Mouse (Mus musculus) lung, embryonic 16.5 days (tissue): Measurements from ENCODE around the gene Mrps22. TPM values are rescaled to one million over a fixed set of nuclear protein-coding genes. Genes with fewer than 3 reads are reported as not detected.

Experiments
- ATAC-seq: fragments of 200-750 bp; cut with Nextera tagmentation; 2 replicates; pipeline ENCODE4 v1.8.0; 2017; ENCODE audit warnings: low read depth, mild to moderate bottlenecking, moderate library complexity
- H3K27ac ChIP-seq: fragments of 300-500 bp; sonication (generic); 2 replicates; pipeline ENCODE4 v1.5.1; 2014; ENCODE audit warnings: mild to moderate bottlenecking, control low read depth, low read length
- H3K27me3 ChIP-seq: fragments of 300-500 bp; sonication (generic); 2 replicates; pipeline ENCODE4 v1.6.1; 2014; ENCODE audit warnings: low read depth, low read length, mixed read lengths; ENCODE audit not compliant: control insufficient read depth, insufficient read depth
- H3K36me3 ChIP-seq: fragments of 300-500 bp; sonication (generic); 2 replicates; pipeline ENCODE4 v1.6.1; 2014; ENCODE audit warnings: low read length; ENCODE audit not compliant: control insufficient read depth, insufficient read depth
- H3K4me1 ChIP-seq: fragments of 300-500 bp; sonication (generic); replicated peaks from 2 replicates; pipeline ENCODE4 v1.6.1; 2014; ENCODE audit warnings: low read length, mixed read lengths; ENCODE audit not compliant: control insufficient read depth, insufficient read depth
- H3K4me2 ChIP-seq: fragments of 300-500 bp; sonication (generic); 2 replicates; pipeline ENCODE4 v1.6.1; 2014; ENCODE audit warnings: low read depth, low read length, control low read depth
- H3K4me3 ChIP-seq: fragments of 300-500 bp; sonication (generic); 2 replicates; pipeline ENCODE4 v1.5.1; 2014; ENCODE audit warnings: mild to moderate bottlenecking, low read length, control low read depth
- H3K9ac ChIP-seq: fragments of 300-500 bp; sonication (generic); 2 replicates; pipeline ENCODE4 v1.6.1; 2014; ENCODE audit warnings: low read length, control low read depth
- H3K9me3 ChIP-seq: fragments of 300-500 bp; sonication (generic); 2 replicates; pipeline ENCODE4 v1.6.1; 2016; ENCODE audit warnings: low read length; ENCODE audit not compliant: control insufficient read depth
- WGBS: fragments of 180-500 bp; shearing (Covaris S2); extraction: QIAGEN DNeasy Blood & Tissue Kit; methylation state at CpG from one replicate; pipeline ENCODE4 v1.1.7; 2014; 5-methylcytosine and 5-hydroxymethylcytosine counted together
- polyA plus RNA-seq: library from polyadenylated mRNA; unstranded; fragments of >200 nt; fragmentation: Nextera tagmentation; extraction: Ambion mirVana; gene quantifications from 2 replicates; pipeline ENCODE4 v1.2.1, GENCODE M21; 2015

Gene Mrps22
- polyA plus RNA-seq: 46.2 and 51.5 TPM in 2 replicates

GRCm38 (mm10) chr9:98601156-98601836, at the start of gene Mrps22:
TSS of gene Mrps22 (minus strand) at chr9:98601660.
- H3K9me3 ChIP-seq: no peaks in the 10 kb centered on the region
- peak within 1 kb of the TSS; percentile 93 for H3K4me2 ChIP-seq
- peak within 1 kb of the TSS; percentile 86 for H3K9ac ChIP-seq
- peak; percentile 97 for ATAC-seq
- peaks cover 7% of the 10 kb centered on the region; the same call in 1 of the 2 replicates for H3K4me1 ChIP-seq
- no peaks in the 10 kb centered on the region for H3K27me3 ChIP-seq
- peak within 1 kb of the TSS; percentile 84 for H3K4me3 ChIP-seq
- no peak within 1 kb of the TSS for H3K27ac ChIP-seq
- WGBS: under 1% methylated on average over 44 of the region's 44 CpGs
- H3K36me3 ChIP-seq: peaks cover 10% of the 10 kb centered on the region; the same call in 1 of the 2 replicates

GRCm38 (mm10) chr9:98650547-98650946, 49.1 kb upstream of the Mrps22 start:
- H3K4me3 ChIP-seq: no peak overlapping the region
- H3K4me1 ChIP-seq: no peaks in the 10 kb centered on the region; the same call in 1 of the 2 replicates
- no peak overlapping the region for H3K27ac ChIP-seq
- H3K36me3 ChIP-seq: no peaks in the 10 kb centered on the region
- no peak for ATAC-seq
- no peak overlapping the region for H3K9ac ChIP-seq
- H3K27me3 ChIP-seq: no peaks in the 10 kb centered on the region
- 69% methylated on average over 8 of the region's 8 CpGs for WGBS
- H3K9me3 ChIP-seq: no peaks in the 10 kb centered on the region
- H3K4me2 ChIP-seq: no peak overlapping the region

GRCm38 (mm10) chr9:98647418-98647817, 46.0 kb upstream of the Mrps22 start:
- no peaks in the 10 kb centered on the region for H3K27me3 ChIP-seq
- peak; percentile 90 for ATAC-seq
- no peak overlapping the region for H3K4me2 ChIP-seq
- no peaks in the 10 kb centered on the region; the same call in 1 of the 2 replicates for H3K4me1 ChIP-seq
- H3K9me3 ChIP-seq: no peaks in the 10 kb centered on the region
- H3K36me3 ChIP-seq: no peaks in the 10 kb centered on the region
- no peak overlapping the region for H3K4me3 ChIP-seq
- 46% methylated on average over 12 of the region's 12 CpGs for WGBS
- H3K27ac ChIP-seq: no peak overlapping the region
- H3K9ac ChIP-seq: no peak overlapping the region

GRCm38 (mm10) chr9:98645750-98646149, 44.3 kb upstream of the Mrps22 start:
- H3K4me3 ChIP-seq: no peak overlapping the region
- no peak overlapping the region for H3K27ac ChIP-seq
- H3K4me2 ChIP-seq: no peak overlapping the region
- H3K9me3 ChIP-seq: no peaks in the 10 kb centered on the region
- no peaks in the 10 kb centered on the region; the same call in 1 of the 2 replicates for H3K4me1 ChIP-seq
- no peaks in the 10 kb centered on the region for H3K27me3 ChIP-seq
- H3K9ac ChIP-seq: no peak overlapping the region
- no peaks in the 10 kb centered on the region for H3K36me3 ChIP-seq
- 22% methylated on average over 4 of the region's 4 CpGs for WGBS
- peak; percentile 64 for ATAC-seq

- Histone ChIP-seq H3K4me3 (no peak overlapping the region), H3K27ac (no peak overlapping the region)
- 61% methylated on average over 6 of the region's 6 CpGs for WGBS
Observed at GRCm38 (mm10) chr9:98642126-98642525, 40.7 kb upstream of the Mrps22 start.

GRCm38 (mm10) chr9:98633287-98634162, 32.1 kb upstream of the Mrps22 start:
- Histone ChIP-seq H3K9ac (no peak overlapping the region), H3K9me3 (no peaks in the 10 kb centered on the region), H3K4me1 (no peaks in the 10 kb centered on the region), H3K36me3 (no peaks in the 10 kb centered on the region), H3K27me3 (no peaks in the 10 kb centered on the region), H3K27ac (no peak overlapping the region), H3K4me2 (no peak overlapping the region), H3K4me3 (no peak overlapping the region)
- WGBS: 58% methylated on average over 13 of the region's 13 CpGs
- ATAC-seq: no peak

More at GRCm38 (mm10) chr9:98642126-98642525, 40.7 kb upstream of the Mrps22 start:
- no peak overlapping the region for H3K4me2 ChIP-seq
- H3K9ac ChIP-seq: no peak overlapping the region
- no peak for ATAC-seq
- no peaks in the 10 kb centered on the region for H3K9me3 ChIP-seq
- no peaks in the 10 kb centered on the region for H3K27me3 ChIP-seq
- H3K36me3 ChIP-seq: no peaks in the 10 kb centered on the region
- no peaks in the 10 kb centered on the region; the same call in 1 of the 2 replicates for H3K4me1 ChIP-seq

- no peak overlapping the region for H3K27ac ChIP-seq
- ATAC-seq: no peak
- H3K36me3 ChIP-seq: no peaks in the 10 kb centered on the region
- WGBS: 39% methylated on average over 3 of the region's 3 CpGs
- H3K9ac ChIP-seq: no peak overlapping the region
- H3K4me1 ChIP-seq: no peaks in the 10 kb centered on the region
- H3K27me3 ChIP-seq: no peaks in the 10 kb centered on the region
- H3K4me3 ChIP-seq: no peak overlapping the region
- H3K9me3 ChIP-seq: no peaks in the 10 kb centered on the region
- H3K4me2 ChIP-seq: no peak overlapping the region
Observed at GRCm38 (mm10) chr9:98628480-98628879, 27.0 kb upstream of the Mrps22 start.

- no peaks in the 10 kb centered on the region for H3K9me3 ChIP-seq
- WGBS: 58% methylated on average over 4 of the region's 4 CpGs
- peaks cover 7% of the 10 kb centered on the region; the same call in 1 of the 2 replicates for H3K4me1 ChIP-seq
- no peak overlapping the region for H3K4me3 ChIP-seq
- H3K27ac ChIP-seq: no peak overlapping the region
- no peak overlapping the region for H3K9ac ChIP-seq
- ATAC-seq: no peak
- no peak overlapping the region for H3K4me2 ChIP-seq
- H3K27me3 ChIP-seq: no peaks in the 10 kb centered on the region
- no peaks in the 10 kb centered on the region for H3K36me3 ChIP-seq
Observed at GRCm38 (mm10) chr9:98604896-98605295, 3.4 kb upstream of the Mrps22 start.

GRCm38 (mm10) chr9:98601837-98602359, 438 bp upstream of the Mrps22 start:
- Histone ChIP-seq H3K9me3 (no peaks in the 10 kb centered on the region), H3K4me3 (peak overlapping the region; percentile 84), H3K9ac (peak overlapping the region; percentile 33; the same call in 1 of the 2 replicates), H3K27ac (no peak overlapping the region), H3K4me1 (peaks cover 7% of the 10 kb centered on the region; the same call in 1 of the 2 replicates), H3K27me3 (no peaks in the 10 kb centered on the region), H3K4me2 (peak overlapping the region; percentile 93), H3K36me3 (peaks cover 8% of the 10 kb centered on the region; the same call in 1 of the 2 replicates)
- no peak; the same call in 1 of the 2 replicates for ATAC-seq
- WGBS: 47% methylated on average over 11 of the region's 11 CpGs
